Mouse (Mus musculus): ENCODE data around the gene Olfr638.
"Not testable (repeated sequence)": the region's sequence is repeated elsewhere in the genome, so short reads cannot be mapped to it uniquely, and the experiment has no call there.

Olfr638 gene

GRCm38 (mm10) chr7:103998446-103998845 lies at the start of gene Olfr638:
Gene Olfr638 (plus strand): TSS chr7:103998746.
- DNase-seq = no peak

- not testable (repeated sequence) for DNase-seq
Measured at GRCm38 (mm10) chr7:103966873-103967272, 31.7 kb upstream of the Olfr638 start.

- no peak for DNase-seq
Measured at GRCm38 (mm10) chr7:103970852-103971251, 27.7 kb upstream of the Olfr638 start, which contains the start of gene Olfr635. Gene Olfr635 (plus strand): TSS chr7:103971152.

GRCm38 (mm10) chr7:103971782-103972181 lies 26.8 kb upstream of the Olfr638 start:
- no peak for DNase-seq

GRCm38 (mm10) chr7:103999124-103999523 lies 578 bp downstream of the Olfr638 start:
- no peak for DNase-seq

GRCm38 (mm10) chr7:104017203-104017602 lies 18.7 kb downstream of the Olfr638 start, which contains the start of gene Olfr639:
Gene Olfr639 (minus strand): TSS chr7:104017303.
- no peak for DNase-seq

GRCm38 (mm10) chr7:104018953-104019352 lies 20.4 kb downstream of the Olfr638 start:
- DNase-seq = no peak

- no peak for DNase-seq
Measured at GRCm38 (mm10) chr7:104021651-104022050, 23.1 kb downstream of the Olfr638 start.

GRCm38 (mm10) chr7:104025473-104025872 lies 26.9 kb downstream of the Olfr638 start, which contains the start of gene Olfr640:
Gene Olfr640 (minus strand): TSS chr7:104025573.
- DNase-seq = no peak

GRCm38 (mm10) chr7:104026978-104027377 lies 28.4 kb downstream of the Olfr638 start:
- no peak for DNase-seq

- no peak for DNase-seq
Measured at GRCm38 (mm10) chr7:104035145-104035544, 36.6 kb downstream of the Olfr638 start, which contains the start of gene Olfr641. Gene Olfr641 (plus strand): TSS chr7:104035445.

GRCm38 (mm10) chr7:104050745-104051144 lies 52.2 kb downstream of the Olfr638 start:
- DNase-seq = no peak

- DNase-seq = no peak
Measured at GRCm38 (mm10) chr7:104052566-104052965, 54.0 kb downstream of the Olfr638 start, which contains the start of gene Olfr642. Gene Olfr642 (minus strand): TSS chr7:104052666.
